Mouse (Mus musculus): ENCODE measurements around the gene Spata2l. TPM values are rescaled to one million over a fixed set of nuclear protein-coding genes. Genes with fewer than 3 reads are reported as not detected.
"Not testable (repeated sequence)": the region's sequence is repeated elsewhere in the genome, so short reads cannot be mapped to it uniquely, and the experiment has no call there.

The Spata2l gene
- 10 to 100 TPM; 22.6 to 28.6 TPM for total RNA-seq (2021)

DNA sequence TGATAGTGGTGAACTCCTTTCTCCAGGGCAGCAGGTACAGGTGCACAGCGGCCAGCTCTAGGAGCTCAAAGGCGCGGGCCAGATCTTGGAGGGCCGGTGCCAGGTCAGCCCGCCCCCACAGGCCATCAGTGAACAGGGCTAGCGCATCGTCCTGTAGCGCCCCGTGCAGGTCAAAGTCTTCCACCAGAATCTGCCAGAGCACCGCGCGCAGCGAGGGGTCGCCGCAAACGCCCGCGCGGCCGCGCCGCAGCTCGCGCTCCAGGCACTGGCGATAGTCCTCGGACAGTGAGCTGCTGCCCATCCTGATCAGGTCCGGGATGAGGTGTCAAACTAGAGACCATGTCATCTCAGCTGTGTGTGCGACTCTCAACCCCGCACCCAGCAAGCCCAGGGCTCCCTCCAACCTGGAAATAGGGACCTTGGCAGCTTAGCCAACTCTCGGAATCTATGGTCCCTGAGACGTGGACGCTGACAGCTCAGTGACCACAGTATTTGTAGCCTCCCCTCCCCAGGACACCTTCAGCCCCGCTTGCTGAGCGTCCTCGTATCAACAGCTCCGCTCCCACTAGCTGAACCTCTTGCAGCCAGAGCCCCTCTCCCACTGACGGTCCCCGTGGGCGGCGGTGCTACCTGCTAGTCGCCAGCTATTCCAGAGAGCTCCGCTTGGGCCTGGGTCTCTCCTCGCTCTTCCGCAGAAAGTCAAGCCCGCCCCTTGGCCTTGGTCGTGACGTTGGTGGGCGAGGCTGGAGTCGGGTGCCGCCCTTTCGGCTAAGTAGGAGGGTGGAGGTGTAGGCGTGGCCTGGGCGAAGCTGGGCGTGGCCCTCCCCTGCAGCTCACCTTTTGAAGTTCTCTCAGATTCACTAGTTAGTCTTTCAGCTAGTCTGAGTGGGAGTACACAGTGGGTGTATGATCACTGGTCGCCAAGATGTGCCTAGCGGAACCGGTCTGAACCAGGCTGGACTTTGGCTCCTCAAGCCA is at the start of gene Spata2l:
TSS of gene Spata2l (minus strand) at position 714 of the 978 bp plus-strand sequence.
- intact Hi-C loops (cut with DNase I), result no loop called here
- peak; percentile 73 for DNase-seq

DNA sequence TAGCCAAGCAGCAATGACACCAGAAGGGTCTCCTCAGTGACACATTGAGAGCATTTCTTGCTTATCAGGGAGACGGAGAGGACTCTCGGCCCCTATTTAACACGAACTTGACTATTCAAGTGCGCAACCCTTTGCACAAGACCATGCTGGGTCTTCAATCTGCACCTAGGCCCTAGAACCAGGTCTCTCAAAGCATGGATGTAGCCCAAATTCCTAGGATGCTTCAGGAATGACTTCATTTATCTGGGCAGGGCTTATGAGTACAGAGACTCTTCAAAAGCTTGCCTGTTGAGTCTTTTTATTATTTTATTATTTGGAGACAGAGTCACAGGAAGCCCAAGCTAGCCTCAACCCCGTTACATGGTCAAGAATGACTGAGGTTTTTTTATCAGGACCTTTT is 48.5 kb upstream of the Spata2l start:
- intact Hi-C loops (cut with DNase I), result no loop called here
- DNase-seq, result no peak

- no peak for DNase-seq
- intact Hi-C loops (cut with DNase I), result no loop called here
Observed at GRCm38 (mm10) chr8:123283991-123284390, 48.0 kb upstream of the Spata2l start.

DNA sequence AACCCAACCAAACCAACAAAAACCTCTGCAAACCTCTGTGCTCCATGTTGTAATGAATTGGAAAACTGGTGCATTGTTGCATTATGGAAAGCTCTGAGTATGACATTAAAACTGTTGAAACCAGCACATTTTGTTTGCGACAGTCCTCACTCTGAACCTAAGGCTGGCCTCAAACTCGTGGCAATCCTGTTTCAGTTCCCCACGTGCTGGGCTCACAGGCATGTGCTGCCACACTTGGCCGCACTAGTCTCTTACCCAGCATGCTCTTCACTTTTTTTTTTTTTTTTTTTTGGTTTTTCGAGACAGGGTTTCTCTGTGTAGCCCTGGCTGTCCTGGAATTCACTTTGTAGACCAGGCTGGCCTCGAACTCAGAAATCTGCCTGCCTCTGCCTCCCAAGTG is 47.0 kb upstream of the Spata2l start:
- DNase-seq; intact Hi-C loops (cut with DNase I): not testable (repeated sequence)

DNA sequence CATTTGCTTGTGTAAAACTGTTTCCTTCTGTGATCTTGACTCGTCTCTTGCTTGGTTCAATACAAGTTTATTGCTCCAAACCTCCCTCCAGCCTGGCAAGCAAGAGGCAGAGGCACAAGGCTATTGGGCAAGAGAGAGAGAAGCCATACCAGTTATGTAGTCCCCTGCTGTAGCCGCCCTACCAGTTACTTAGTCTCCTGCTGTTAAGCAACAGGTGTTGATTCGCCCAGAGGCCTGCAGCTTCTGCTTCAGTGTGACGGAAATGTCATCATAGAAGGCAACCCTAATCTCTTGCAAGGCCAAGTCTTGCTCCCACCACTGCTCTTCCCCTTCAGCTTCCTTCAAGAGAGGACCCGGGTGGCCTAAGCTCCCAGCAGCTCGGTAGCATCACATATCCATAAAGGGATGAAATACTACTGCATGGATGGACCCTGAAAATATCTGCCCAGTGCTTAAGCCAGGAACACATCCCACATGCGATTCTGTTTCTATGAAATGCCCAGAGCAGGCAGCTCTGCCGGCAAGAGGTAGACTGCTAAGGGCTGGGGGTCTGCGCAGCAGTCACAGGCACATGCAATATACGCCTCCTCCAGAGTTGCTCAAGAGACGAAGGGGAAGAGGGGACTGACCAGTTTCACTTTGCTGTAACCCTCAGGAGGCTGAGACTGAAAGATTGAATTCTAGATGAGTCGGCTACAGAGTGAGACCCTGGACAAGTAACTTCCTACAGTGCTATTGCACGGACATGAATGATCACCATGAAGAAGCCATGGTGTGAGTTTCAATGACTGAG is 44.5 kb upstream of the Spata2l start:
- intact Hi-C loops (cut with DNase I), result no loop called here
- DNase-seq, result no peak

DNA sequence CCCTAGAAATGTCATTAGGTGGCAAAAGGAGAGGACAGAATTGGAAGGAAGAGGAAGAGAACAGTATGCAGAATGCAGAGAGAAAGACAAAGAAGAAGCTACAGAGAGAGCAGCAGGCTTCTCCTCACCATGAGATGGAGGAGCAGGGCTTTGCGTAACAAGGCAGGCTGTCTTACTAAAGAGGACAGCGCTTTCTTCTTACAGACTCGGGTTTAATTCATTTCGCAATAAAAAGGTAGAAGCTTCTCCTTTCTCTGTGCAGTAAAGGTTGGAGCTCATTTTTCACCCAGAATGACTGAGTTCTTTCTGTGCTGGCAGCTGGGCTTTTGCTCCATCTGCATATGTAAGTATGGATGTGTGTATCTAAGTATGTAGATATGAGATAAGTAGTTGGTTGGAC is 43.8 kb upstream of the Spata2l start:
- intact Hi-C loops (cut with DNase I), result no loop called here
- no peak for DNase-seq

GRCm38 (mm10) chr8:123278445-123278844 is 42.4 kb upstream of the Spata2l start:
- intact Hi-C loops (cut with DNase I), result no loop called here
- DNase-seq, result no peak

GRCm38 (mm10) chr8:123275096-123275495 is 39.1 kb upstream of the Spata2l start:
- DNase-seq, result no peak
- intact Hi-C loops (cut with DNase I), result no loop called here

GRCm38 (mm10) chr8:123274447-123274846 is 38.4 kb upstream of the Spata2l start:
- intact Hi-C loops (cut with DNase I), result no loop called here
- DNase-seq, result no peak

DNA sequence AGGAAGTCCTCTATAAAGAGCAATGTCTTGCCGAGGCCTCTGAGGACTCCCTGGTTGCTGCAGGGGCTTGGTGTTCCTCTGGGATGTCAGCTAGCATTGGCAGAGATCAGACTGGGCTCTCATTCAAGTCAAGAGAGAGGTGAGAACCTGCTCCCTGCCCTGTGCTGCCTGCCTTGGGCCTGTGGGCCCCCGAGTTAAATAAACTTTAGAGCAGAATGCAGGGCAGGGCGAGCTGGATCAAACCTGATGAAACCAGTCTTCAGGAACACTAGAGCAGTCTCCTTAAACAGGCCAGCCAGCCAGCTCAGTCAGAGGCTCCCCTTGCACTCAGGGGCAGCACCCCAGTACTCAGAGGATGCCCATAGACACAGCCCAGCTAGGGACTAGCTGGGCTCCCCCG is 35.9 kb upstream of the Spata2l start:
- no peak for DNase-seq
- intact Hi-C loops (cut with DNase I), result no loop called here

DNA sequence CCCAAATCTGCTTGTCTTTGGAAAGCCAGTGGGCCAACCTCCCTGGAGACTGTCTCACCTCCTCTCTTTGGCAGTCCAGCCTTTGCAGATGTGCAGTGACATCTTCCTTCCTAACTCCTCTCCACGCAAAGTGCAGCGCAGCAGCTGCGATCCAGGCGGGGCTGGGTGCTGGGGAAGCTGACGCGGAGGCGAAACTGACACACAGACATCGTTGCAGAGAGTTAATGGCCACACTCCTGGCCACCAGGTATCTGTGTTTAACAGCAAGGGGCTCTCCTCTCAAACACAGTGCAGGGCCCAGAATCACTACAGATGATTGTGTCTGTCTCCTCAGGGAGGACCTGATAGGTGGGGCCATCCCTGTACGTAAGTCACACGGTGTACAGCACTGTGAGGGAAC is 35.1 kb upstream of the Spata2l start:
- no peak for DNase-seq
- intact Hi-C loops (cut with DNase I), result no loop called here

DNA sequence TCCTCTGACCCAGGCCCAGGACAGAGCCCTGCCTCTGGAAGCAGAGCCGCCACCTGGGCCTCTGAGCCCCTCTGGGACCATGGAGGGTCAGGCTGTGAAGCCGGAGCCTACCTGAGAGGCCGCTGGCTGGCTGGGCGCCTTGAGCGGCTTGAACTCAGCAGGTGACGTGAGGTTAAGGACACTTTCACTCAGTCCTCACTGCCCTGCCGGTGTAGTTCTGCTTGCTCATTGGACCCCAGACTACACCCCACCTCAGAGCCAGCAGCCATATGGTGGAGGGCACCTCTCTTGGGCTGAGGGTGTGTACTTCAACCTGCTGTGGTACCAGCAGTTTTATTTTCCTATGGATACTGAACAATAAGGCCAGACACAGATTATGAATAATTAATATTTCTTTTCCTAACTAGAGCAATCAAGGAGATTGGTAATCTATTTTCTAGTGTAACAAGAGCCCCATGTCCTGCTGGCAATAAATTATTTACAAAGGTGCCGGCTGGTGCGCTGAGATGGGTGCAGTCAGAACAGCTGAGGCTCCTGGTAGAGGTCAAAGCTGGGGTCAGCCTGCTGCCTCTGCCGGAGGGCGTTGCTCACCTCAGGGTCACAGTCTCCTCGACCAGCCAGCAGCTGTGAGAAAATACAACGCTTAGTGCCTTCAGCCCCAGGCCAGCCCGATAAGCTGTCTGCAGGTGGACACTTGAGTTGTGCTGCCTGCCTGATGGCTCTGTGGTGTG is 32.1 kb upstream of the Spata2l start:
- DNase-seq, result no peak
- intact Hi-C loops (cut with DNase I), result no loop called here

DNA sequence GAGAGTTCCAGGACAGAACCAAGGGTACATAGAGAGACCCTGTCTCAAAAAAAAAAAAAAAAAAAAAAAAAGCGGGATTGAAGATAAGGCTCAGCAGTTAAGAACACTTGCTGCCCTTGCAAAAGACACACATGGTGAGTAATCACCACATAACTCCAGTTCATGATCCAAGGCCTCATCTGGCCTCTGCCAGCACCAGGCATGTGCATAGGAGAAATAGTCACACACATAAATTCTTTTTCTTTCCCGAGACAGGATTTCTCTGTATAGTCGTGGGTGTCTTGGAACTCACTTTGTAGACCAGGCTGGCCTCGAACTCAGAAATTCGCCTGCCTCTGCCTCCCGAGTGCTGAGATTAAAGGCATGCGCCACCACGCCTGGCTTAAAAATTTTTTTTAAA is 21.6 kb upstream of the Spata2l start:
- DNase-seq; intact Hi-C loops (cut with DNase I): not testable (repeated sequence)

GRCm38 (mm10) chr8:123257114-123257513 is 21.1 kb upstream of the Spata2l start:
- no peak for DNase-seq
- intact Hi-C loops (cut with DNase I), result no loop called here

- intact Hi-C loops (cut with DNase I), result no loop called here
- DNase-seq, result no peak
Observed at GRCm38 (mm10) chr8:123255170-123255569, 19.1 kb upstream of the Spata2l start.

GRCm38 (mm10) chr8:123254099-123254885 is 18.3 kb upstream of the Spata2l start, which contains the start of the genes Zfp276 and Vps9d1:
Zfp276 (plus strand) TSS chr8:123254195.
Vps9d1 (minus strand) TSS chr8:123254348.
- DNase-seq, result peak; percentile 86
- intact Hi-C loops (cut with DNase I), result no loop called here

DNA sequence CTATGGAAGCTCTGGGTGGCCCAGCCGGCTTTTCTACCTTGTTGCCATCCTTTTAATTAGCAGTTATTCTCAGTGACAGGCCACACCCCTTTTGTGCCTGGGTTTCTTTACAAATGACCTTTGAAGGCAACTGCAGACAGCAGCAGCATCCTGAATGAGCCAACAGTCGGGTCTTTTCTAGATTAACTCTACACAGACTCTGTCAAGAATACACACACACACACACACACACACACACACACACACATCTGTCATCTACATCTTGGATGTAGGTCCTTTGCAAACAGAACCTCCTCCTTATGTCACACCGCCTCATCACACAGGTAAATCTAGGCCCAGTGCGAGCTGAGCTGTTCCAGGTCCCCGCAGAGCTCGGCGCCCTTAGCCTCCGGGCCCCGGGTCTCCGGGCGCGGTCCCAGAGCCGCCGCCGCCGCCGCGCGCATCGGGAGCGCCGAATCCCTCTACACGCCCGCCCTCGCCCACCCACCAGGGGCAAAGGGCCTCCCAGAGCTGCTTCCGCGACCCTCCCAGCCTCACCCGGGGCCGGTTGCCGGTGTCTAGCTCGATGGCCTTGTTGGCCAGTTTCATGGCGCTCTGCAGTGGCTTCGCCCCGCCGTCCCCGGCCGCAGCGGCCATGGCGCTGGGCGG is 17.5 kb upstream of the Spata2l start:
- no peak for DNase-seq
- intact Hi-C loops (cut with DNase I), result no loop called here

DNA sequence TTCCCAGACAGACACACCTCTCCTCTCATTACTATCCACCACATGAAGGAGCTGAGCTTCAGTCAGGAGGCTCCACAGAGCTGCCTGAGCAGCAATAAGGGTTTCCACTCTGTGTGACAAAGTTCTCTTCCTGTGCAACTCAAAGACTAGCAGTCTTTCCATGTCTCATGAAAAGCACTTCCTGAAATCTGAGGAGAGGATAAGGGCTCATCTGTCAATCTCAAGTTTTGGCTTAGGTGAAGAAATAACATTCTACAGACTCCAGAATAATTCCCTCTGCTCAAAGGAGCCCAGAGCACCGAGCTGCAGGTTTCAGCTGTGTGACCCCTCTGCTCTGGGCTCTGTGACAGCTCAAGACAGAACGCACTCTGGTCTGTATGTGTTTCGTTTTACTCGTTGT is 16.9 kb upstream of the Spata2l start:
- intact Hi-C loops (cut with DNase I), result no loop called here
- no peak for DNase-seq

- no peak for DNase-seq
- intact Hi-C loops (cut with DNase I), result no loop called here
Observed at GRCm38 (mm10) chr8:123250940-123251339, 14.9 kb upstream of the Spata2l start.

- no peak for DNase-seq
- intact Hi-C loops (cut with DNase I), result no loop called here
Observed at GRCm38 (mm10) chr8:123248596-123248995, 12.6 kb upstream of the Spata2l start.
